Mouse (Mus musculus): ENCODE measurements around the gene Mpig6b. TPM values are rescaled to one million over a fixed set of nuclear protein-coding genes. Genes with fewer than 3 reads are reported as not detected.
"Not testable (repeated sequence)": the region's sequence is repeated elsewhere in the genome, so short reads cannot be mapped to it uniquely, and the experiment has no call there.

Gene Mpig6b
- polyA plus RNA-seq, 1 experiment = not detected

DNA sequence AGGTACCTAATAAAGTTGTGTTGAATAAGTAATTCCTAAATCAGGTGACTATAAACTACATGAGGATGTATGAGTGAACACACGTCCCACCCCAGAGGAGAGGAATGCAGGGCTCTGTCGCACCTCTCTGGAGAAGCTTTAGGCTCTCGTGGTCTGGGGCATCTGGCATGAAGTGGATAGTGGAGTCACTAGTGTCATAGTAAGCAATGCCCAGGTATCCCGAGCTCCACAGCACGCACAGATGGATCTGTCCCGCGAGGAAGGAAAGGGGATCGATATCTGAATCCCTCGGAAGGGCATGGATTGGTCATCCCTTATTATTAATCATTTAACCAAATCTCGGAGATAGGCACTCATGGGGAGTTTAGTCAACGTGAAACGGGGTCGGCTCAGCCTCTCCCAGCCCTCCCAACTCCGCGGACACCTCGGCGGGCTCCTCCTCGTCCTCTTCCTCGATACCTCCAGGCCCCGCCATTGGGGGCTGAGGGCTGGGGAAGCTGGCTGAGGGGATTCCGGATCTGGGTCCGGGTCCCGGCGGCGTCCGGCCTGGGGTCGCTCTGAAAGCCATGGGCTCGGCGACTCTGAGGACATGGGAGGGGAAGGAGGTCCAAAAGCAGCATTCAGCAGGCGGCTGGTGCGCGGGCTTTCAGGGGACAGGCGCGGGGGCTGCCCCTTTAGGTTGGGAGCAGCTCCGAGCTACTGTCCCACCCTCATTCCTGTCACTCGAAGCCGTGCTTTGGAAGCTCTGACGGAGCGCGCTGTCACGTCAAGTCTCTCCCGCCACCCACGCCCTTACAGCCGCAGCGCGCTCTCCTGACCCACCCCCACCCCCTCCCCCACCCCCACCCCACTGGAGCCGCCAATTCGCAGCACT is 19.9 kb downstream of the Mpig6b start:
- Histone ChIP-seq H3K4me3 (ENCODE audit: insufficient read depth, low read length) (peak overlapping the region; percentile 19), H3K27ac (ENCODE audit: insufficient read depth, low read length) (no peak overlapping the region), H3K4me1 (ENCODE audit: control insufficient read depth, insufficient read depth, low read length) (no peaks in the 10 kb centered on the region)
- TF ChIP-seq CTCF (IDR thresholded peaks at IDR 0.05; ENCODE audit: extremely low read depth, insufficient read depth, low read length) (no peak), POLR2A (IDR thresholded peaks at IDR 0.05; ENCODE audit: extremely low read depth, insufficient read depth, low read length) (no peak)

DNA sequence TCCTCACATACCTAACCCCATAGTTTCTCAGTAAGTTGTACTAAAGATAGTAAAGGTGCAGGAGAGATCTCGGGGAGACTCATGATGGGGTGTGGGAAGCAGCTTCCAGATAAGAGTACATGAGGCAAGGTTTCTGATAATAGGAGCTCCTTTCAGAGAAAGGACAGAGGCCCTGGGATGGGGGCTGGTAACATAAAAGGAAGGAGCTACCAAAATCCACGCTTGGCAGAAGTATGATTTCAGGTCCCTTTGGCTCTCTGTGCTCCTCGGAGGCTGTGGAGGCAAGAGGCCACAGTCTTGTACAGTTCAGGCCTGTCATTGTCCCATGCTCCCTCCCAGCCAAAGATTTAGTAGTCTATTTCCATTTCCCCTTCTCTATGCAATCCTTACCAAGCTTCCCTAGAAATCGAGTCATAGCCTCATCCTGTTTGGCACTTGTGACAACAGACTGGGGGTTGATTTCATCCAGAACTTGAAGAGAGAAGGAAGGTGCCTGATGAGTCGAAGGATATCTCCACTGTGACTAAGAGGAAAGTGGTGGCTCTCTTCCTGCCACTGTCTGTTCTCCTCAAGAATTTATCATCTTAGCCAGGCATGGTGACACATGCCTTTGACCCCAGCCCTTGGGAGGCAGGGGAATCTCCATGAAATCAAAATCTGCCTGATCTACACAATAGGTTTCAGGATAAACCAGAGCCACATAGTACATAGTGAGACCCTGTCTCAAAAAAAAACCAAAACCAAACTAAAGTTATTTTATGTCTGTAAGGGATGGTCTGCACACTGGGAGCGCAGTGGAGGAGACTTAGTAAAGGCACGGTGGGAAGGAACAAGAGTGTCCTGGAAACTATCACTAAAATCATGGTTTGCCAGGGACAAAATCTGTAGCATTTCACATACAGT is 20.8 kb downstream of the Mpig6b start:
- Histone ChIP-seq H3K27ac (ENCODE audit: insufficient read depth, low read length) (no peak overlapping the region), H3K4me3 (ENCODE audit: insufficient read depth, low read length) (no peak overlapping the region), H3K4me1 (ENCODE audit: control insufficient read depth, insufficient read depth, low read length) (no peaks in the 10 kb centered on the region)
- TF ChIP-seq POLR2A (IDR thresholded peaks at IDR 0.05; ENCODE audit: extremely low read depth, insufficient read depth, low read length) = no peak
- TF ChIP-seq CTCF (IDR thresholded peaks at IDR 0.05; ENCODE audit: extremely low read depth, insufficient read depth, low read length) = no peak

DNA sequence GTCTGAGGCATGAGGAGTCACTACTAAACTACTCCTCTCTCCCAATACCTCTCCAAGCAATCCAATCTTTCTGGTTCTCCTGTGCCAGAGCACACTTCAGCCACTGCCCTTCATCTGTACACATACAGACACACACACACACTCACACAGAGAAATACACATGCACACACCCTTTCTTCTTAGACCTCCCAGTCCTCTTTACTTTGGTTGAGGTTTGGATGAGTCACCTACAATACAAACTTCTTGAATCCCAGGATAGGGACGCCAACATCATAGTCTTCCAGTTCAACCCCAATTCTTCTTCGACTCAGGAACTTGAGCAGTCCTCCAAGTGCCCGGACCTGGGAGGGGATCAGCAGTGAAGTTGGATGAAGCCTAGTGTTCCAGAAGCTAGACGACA is 22.2 kb downstream of the Mpig6b start:
- Histone ChIP-seq H3K27ac (ENCODE audit: insufficient read depth, low read length) (no peak overlapping the region), H3K4me3 (ENCODE audit: insufficient read depth, low read length) (no peak overlapping the region), H3K4me1 (ENCODE audit: control insufficient read depth, insufficient read depth, low read length) (no peaks in the 10 kb centered on the region)
- no peak for TF ChIP-seq CTCF (IDR thresholded peaks at IDR 0.05; ENCODE audit: extremely low read depth, insufficient read depth, low read length)
- TF ChIP-seq POLR2A (IDR thresholded peaks at IDR 0.05; ENCODE audit: extremely low read depth, insufficient read depth, low read length) = no peak

DNA sequence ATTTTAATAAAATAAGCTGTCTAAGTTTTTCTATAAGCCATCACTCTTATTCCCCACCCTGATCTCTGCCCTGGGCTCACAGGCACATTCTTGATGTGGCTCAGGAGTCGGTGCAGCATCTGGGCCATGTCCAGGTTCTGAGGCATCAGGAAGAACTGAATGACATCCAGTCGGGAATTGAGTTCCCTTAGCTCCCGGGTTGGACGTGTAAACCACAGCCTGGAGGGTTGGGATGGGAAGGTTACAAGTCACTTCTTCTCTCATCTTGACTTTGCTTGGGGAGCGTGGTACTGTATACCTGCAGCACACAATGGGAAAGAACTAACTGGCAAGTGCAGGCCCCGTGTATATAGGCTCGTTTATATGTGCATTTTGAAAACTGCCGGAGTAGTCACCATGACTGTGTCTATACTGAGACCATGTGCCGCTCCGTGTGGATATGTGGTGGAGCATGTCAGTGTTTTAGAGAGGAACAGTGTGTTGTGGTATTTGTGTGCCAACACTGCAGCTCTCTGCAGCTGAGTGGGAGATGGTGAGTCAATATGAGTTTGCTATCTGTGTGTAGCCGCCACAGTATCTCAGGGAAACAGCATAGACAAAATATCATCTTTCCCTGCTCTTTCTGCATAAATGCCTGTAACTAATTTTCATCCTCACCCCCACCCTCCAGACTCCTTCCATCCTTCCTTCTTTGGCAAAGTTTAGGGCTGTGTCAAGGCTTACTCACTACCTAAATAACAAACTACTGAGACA is 26.7 kb downstream of the Mpig6b start:
- no peaks in the 10 kb centered on the region for H3K4me1 ChIP-seq (ENCODE audit: control insufficient read depth, insufficient read depth, low read length)
- H3K27ac ChIP-seq (ENCODE audit: insufficient read depth, low read length) = no peak overlapping the region
- TF ChIP-seq CTCF (IDR thresholded peaks at IDR 0.05; ENCODE audit: extremely low read depth, insufficient read depth, low read length) (no peak), POLR2A (IDR thresholded peaks at IDR 0.05; ENCODE audit: extremely low read depth, insufficient read depth, low read length) (no peak)
- no peak overlapping the region for H3K4me3 ChIP-seq (ENCODE audit: insufficient read depth, low read length)

DNA sequence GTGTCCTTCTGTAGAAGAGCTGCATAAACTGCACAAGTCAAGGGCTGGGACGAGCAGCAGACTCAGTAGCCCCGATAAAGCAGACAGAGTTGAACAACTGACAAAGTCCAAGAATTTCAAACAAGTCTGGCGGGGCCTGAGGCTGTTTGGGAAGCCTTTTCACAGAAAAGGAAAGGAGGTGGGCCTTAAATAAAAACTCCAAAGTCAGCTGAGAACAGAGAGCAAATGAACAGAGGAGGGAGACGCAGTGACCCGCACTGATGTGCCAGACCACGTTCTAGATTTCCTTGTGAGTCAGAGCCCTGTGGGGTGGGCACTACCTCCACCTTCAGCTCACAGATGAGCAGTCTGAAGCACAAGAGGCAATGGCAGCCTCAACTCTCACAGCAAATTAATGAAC is 31.1 kb downstream of the Mpig6b start:
- no peak overlapping the region for H3K4me3 ChIP-seq (ENCODE audit: insufficient read depth, low read length)
- no peaks in the 10 kb centered on the region; the same call in 1 of the 2 replicates for H3K4me1 ChIP-seq (ENCODE audit: control insufficient read depth, insufficient read depth, low read length)
- H3K27ac ChIP-seq (ENCODE audit: insufficient read depth, low read length) = no peak overlapping the region
- TF ChIP-seq POLR2A (IDR thresholded peaks at IDR 0.05; ENCODE audit: extremely low read depth, insufficient read depth, low read length) (no peak), CTCF (IDR thresholded peaks at IDR 0.05; ENCODE audit: extremely low read depth, insufficient read depth, low read length) (no peak)

DNA sequence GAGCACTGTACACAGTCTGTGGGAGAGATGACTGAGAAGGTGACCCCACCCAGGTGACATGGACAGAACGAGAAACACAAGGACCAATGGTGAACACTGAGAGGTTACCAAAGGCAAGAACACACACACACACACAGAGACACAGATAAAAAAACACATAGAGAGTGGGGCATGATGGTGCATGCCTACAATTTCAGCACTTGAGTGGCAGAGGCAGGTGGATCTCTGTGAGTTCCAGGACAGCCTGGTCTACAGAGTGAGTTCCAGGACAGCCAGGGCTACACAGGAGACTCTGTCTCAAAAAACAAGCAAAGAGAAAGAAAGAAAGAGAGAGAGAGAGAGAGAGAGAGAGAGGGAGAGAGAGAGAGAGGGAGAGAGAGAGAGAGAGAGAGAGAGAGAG is 32.3 kb downstream of the Mpig6b start:
- not testable (repeated sequence) for H3K27ac ChIP-seq (ENCODE audit: insufficient read depth, low read length); H3K4me3 ChIP-seq (ENCODE audit: insufficient read depth, low read length); H3K4me1 ChIP-seq (ENCODE audit: control insufficient read depth, insufficient read depth, low read length)

DNA sequence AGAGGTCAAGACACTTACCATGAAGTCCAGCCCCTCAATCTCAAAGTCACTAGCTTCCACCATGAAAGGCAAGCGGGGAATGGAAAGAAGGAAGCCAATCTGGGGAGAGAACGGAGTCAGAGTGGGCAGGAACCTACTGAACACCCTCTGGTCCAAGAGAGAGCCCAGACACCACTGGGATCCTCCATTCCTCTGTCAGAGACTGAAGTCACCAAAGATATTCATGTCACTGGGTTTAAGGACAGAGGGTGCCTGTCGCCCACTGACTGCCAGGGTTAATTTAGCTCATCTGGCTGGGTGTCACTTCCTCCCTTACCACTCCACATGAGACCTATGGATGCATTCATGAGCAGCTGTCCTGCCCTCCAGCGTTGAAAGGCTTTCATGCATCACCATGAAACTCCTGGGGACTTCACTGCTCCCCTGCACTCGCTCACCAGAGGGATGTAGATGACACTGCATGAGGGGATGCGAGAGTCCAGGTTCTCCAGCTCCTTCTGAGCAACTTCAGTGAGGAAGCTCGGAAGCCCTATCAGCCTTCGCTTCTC is 33.6 kb downstream of the Mpig6b start:
- Histone ChIP-seq H3K4me1 (ENCODE audit: control insufficient read depth, insufficient read depth, low read length) (no peaks in the 10 kb centered on the region; the same call in 1 of the 2 replicates), H3K27ac (ENCODE audit: insufficient read depth, low read length) (no peak overlapping the region), H3K4me3 (ENCODE audit: insufficient read depth, low read length) (no peak overlapping the region)
- TF ChIP-seq CTCF (IDR thresholded peaks at IDR 0.05; ENCODE audit: extremely low read depth, insufficient read depth, low read length) (no peak), POLR2A (IDR thresholded peaks at IDR 0.05; ENCODE audit: extremely low read depth, insufficient read depth, low read length) (no peak)

DNA sequence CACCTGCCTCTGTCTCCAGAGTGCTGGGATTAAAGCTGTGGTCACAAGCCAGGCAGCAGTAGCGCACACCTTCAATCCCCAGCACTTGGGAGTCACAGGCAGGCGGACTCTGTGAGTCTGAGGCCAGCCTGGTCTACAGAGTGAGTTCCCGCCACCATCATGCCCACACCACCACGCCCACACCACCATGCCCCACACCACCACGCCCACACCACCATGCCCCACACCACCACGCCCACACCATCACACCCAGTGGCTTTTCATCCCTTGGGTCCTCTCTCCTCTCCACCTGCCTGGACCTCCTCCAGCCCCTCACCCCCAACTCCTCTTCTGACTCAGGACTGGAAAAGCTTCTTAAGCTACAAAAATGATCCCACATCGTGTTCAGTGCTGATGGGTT is 34.1 kb downstream of the Mpig6b start:
- no peaks in the 10 kb centered on the region; the same call in 1 of the 2 replicates for H3K4me1 ChIP-seq (ENCODE audit: control insufficient read depth, insufficient read depth, low read length)
- TF ChIP-seq POLR2A (IDR thresholded peaks at IDR 0.05; ENCODE audit: extremely low read depth, insufficient read depth, low read length) (no peak), CTCF (IDR thresholded peaks at IDR 0.05; ENCODE audit: extremely low read depth, insufficient read depth, low read length) (no peak)
- no peak overlapping the region for H3K4me3 ChIP-seq (ENCODE audit: insufficient read depth, low read length)
- H3K27ac ChIP-seq (ENCODE audit: insufficient read depth, low read length) = no peak overlapping the region

DNA sequence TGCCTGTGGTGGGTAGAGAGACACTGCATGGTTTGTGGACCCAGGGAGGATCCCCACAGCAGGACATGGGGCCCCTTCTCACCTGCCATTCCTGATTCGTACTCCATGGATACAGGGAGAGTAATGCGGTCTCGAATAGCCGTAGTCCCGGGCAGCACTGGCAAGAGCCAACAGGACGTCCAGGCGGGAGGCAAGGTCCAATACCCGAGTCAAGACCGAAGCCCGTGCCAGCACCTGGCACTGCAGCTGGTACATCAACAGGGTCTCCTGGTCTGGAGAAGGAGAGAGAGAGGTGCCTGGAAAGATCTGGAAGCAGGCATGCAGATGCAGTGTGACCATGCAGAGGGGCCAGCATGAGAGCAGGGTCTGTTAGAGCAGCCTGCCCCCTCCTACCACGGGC is 34.7 kb downstream of the Mpig6b start:
- Histone ChIP-seq H3K4me3 (ENCODE audit: insufficient read depth, low read length) (no peak overlapping the region), H3K4me1 (ENCODE audit: control insufficient read depth, insufficient read depth, low read length) (no peaks in the 10 kb centered on the region; the same call in 1 of the 2 replicates), H3K27ac (ENCODE audit: insufficient read depth, low read length) (no peak overlapping the region)
- TF ChIP-seq CTCF (IDR thresholded peaks at IDR 0.05; ENCODE audit: extremely low read depth, insufficient read depth, low read length) (no peak), POLR2A (IDR thresholded peaks at IDR 0.05; ENCODE audit: extremely low read depth, insufficient read depth, low read length) (no peak)

Measured in cortical plate, adult 2 months (tissue).